Mouse (Mus musculus) midbrain, postnatal 0 days (tissue): Measurements from ENCODE around the gene Plekhs1. TPM values are rescaled to one million over a fixed set of nuclear protein-coding genes. Genes with fewer than 3 reads are reported as not detected.
A peak's percentile ranks its signal among the peaks of the same experiment; 100 is the strongest.

Source experiments
- ATAC-seq: fragments of 200-750 bp; cut with Nextera tagmentation; 2 replicates; pipeline ENCODE4 v1.8.0; 2017; ENCODE audit warnings: moderate number of reproducible peaks, mild to moderate bottlenecking, moderate TSS enrichment, moderate library complexity; ENCODE audit not compliant: low FRiP score
- DNase-seq: peaks from one replicate; pipeline ENCODE4 v3.0.0-alpha.2; 2015; ENCODE audit warnings: low spot score
- H3K27ac ChIP-seq: fragments of 300-500 bp; sonication (generic); 2 replicates; pipeline ENCODE4 v1.5.1; 2014; ENCODE audit warnings: low read depth, mild to moderate bottlenecking, low read length, mixed read lengths
- H3K27me3 ChIP-seq: fragments of 300-500 bp; sonication (generic); 2 replicates; pipeline ENCODE4 v1.6.1; 2014; ENCODE audit warnings: low read length, control low read depth, mixed read lengths; ENCODE audit not compliant: insufficient read depth
- H3K36me3 ChIP-seq: fragments of 300-500 bp; sonication (generic); 2 replicates; pipeline ENCODE4 v1.6.1; 2014; ENCODE audit warnings: low read length, control low read depth, mixed read lengths; ENCODE audit not compliant: insufficient read depth
- H3K4me1 ChIP-seq: fragments of 300-500 bp; sonication (generic); 2 replicates; pipeline ENCODE4 v1.6.1; 2014; ENCODE audit warnings: mild to moderate bottlenecking, control low read depth, antibody characterized with exemption, low read length, mixed read lengths; ENCODE audit not compliant: insufficient read depth
- H3K4me2 ChIP-seq: fragments of 300-500 bp; sonication (generic); 2 replicates; pipeline ENCODE4 v1.6.1; 2014; ENCODE audit warnings: low read depth, mild to moderate bottlenecking, low read length, mixed read lengths; ENCODE audit not compliant: poor library complexity, severe bottlenecking
- H3K4me3 ChIP-seq: fragments of 300-500 bp; sonication (generic); 2 replicates; pipeline ENCODE4 v1.5.1; 2014; ENCODE audit warnings: low read depth, mild to moderate bottlenecking, low read length, moderate library complexity
- H3K9ac ChIP-seq: fragments of 300-500 bp; sonication (generic); replicated peaks from 2 replicates; pipeline ENCODE4 v1.6.1; 2014; ENCODE audit warnings: mild to moderate bottlenecking, low read length, moderate library complexity, mixed read lengths; ENCODE audit not compliant: poor library complexity, severe bottlenecking
- H3K9me3 ChIP-seq: fragments of 300-500 bp; sonication (generic); 2 replicates; pipeline ENCODE4 v1.6.1; 2016; ENCODE audit warnings: low read length, control low read depth
- CTCF ChIP-seq: IDR thresholded peaks from 2 replicates; pipeline ENCODE4 v1.5.1; 2016; ENCODE audit warnings: antibody characterized with exemption, mild to moderate bottlenecking
- WGBS: fragments of 180-500 bp; shearing (Covaris S2); extraction: QIAGEN DNeasy Blood & Tissue Kit; methylation state at CpG from one replicate; pipeline ENCODE4 v1.1.7; 2014; 5-methylcytosine and 5-hydroxymethylcytosine counted together
- polyA plus RNA-seq: library from polyadenylated mRNA; unstranded; fragments of >200 nt; fragmentation: Nextera tagmentation; extraction: Ambion mirVana; gene quantifications from 2 replicates; pipeline ENCODE4 v1.2.1, GENCODE M21; 2015
- total RNA-seq: library from RNA; depleted of rRNA; stranded (reverse); fragments of >200 nt; gene quantifications from 2 replicates; pipeline ENCODE4 v1.2.3, GENCODE M21; 2014

Plekhs1 gene
- total and polyA plus RNA-seq, 2 experiments from 2014 or later: 0.26 to 0.38 TPM

DNA sequence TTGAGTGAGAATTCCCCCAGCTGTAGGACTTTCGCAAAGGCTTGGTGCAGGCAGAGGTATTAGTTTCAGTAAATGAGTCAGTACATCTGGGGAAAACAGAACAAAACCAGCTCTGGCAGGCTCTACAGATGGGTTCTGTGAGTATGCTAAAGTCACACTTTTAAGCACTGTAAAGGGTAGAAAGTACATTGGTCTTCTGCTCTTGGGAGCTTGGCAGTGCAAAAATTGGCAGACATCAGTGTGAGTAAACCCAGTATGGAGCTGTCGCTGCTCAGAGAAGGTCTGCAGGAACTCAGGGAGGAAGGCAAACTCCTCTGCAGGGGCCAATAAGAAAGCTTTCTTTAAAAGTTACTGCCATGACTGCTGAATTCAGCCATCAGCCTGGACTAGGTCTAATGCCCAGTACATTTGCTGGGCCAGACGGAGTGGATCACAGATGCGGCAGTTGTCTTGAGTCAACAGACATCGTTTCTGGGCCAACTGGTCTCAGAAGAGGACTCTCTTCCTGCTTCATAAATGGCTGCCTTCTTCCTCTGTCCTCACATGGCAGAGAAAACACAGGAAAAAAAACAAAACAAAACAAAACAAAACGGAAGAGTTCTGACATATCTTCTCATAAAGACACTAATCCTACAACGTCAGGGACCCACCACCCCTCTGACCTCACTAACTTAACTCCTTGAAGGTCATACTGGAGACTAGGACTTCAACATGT is 22.9 kb upstream of the Plekhs1 start:
- Histone ChIP-seq H3K9ac (no peak overlapping the region), H3K9me3 (no peaks in the 10 kb centered on the region), H3K4me3 (no peak overlapping the region), H3K27ac (no peak overlapping the region), H3K36me3 (peaks cover 19% of the 10 kb centered on the region; the same call in 1 of the 2 replicates), H3K27me3 (no peaks in the 10 kb centered on the region), H3K4me1 (no peaks in the 10 kb centered on the region), H3K4me2 (no peak overlapping the region)
- ATAC-seq (no peak), DNase-seq (no peak)
- no peak for TF ChIP-seq CTCF
- WGBS: 79% methylated on average over 7 of the region's 7 CpGs

DNA sequence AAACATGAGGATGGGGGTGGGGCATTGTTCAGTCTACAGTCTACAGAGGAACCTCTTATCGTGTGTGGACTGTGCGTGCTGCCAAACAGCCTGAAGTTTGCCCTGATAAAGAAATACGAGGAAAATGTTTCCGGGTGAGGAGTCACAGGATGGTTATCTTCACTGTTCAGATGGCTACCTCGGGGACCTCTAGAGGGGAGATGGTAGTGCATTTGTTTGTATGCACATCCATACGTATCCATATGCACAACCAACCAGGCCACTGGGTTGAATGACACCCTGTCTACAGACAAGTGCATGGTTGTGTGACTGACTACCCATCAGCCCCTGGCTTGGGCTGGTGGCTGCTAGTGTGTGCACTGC is 22.4 kb upstream of the Plekhs1 start:
- H3K4me3 ChIP-seq: no peak overlapping the region
- H3K27me3 ChIP-seq: no peaks in the 10 kb centered on the region
- no peak for DNase-seq
- 90% methylated on average over 6 of the region's 6 CpGs for WGBS
- ATAC-seq: no peak
- peaks cover 15% of the 10 kb centered on the region; the same call in 1 of the 2 replicates for H3K36me3 ChIP-seq
- H3K4me1 ChIP-seq: no peaks in the 10 kb centered on the region
- no peaks in the 10 kb centered on the region for H3K9me3 ChIP-seq
- TF ChIP-seq CTCF: no peak
- H3K4me2 ChIP-seq: no peak overlapping the region
- no peak overlapping the region for H3K9ac ChIP-seq
- H3K27ac ChIP-seq: no peak overlapping the region

DNA sequence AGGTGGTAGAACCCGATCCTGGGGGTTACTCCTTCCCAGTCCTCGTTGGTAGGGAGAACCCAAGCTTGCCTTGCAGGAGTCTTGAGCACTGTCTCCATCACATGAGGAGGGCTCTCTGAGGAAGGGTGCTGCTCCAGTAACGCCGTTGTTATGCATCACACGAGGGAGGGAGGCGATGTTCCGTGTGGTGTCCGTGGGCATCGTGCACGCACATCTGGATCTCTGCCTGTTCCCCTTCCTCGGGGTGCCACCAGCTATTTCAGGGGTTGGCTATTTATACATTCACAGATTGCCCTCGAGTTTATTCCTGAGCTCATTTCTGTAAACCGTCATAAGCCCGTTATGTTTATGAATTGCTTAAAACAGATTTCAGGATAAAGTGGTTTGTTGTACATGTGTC is 18.0 kb upstream of the Plekhs1 start:
- no peaks in the 10 kb centered on the region for H3K9me3 ChIP-seq

DNA sequence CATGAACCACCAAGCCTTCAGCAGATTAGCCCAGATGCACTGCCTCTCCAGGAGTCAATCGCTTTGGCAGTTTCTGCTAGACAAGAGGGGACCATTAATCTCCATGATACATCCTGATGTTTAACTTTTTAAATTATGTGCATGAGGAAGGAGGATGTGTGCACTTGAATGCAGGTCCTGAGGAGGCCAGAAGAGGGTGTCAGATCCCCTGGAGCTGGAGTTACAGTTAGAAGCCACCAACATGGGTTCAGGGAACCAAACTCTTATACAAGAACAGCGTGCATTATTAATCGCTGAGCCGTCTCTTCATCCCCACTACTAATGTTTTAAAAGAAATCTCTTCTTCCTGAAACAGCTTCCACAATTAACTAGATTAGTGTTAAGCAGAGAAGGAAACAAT is 12.7 kb upstream of the Plekhs1 start:
- Histone ChIP-seq H3K27ac (no peak overlapping the region), H3K4me2 (no peak overlapping the region), H3K4me3 (no peak overlapping the region), H3K9ac (no peak overlapping the region), H3K27me3 (no peaks in the 10 kb centered on the region), H3K36me3 (no peaks in the 10 kb centered on the region), H3K9me3 (no peaks in the 10 kb centered on the region), H3K4me1 (no peaks in the 10 kb centered on the region)
- 94% methylated on average over 4 of the region's 4 CpGs for WGBS
- 0 out of 2 replicates have a peak, but pooled peaks have one; percentile 3 for TF ChIP-seq CTCF
- ATAC-seq (no peak), DNase-seq (no peak)

More for the DNA sequence above, 18.0 kb upstream of the Plekhs1 start:
- ATAC-seq (no peak), DNase-seq (no peak)
- no peaks in the 10 kb centered on the region for H3K27me3 ChIP-seq
- peaks cover 4% of the 10 kb centered on the region; the same call in 1 of the 2 replicates for H3K36me3 ChIP-seq
- H3K4me3 ChIP-seq: no peak overlapping the region
- 72% methylated on average over 14 of the region's 14 CpGs for WGBS
- TF ChIP-seq CTCF: no peak
- no peak overlapping the region for H3K27ac ChIP-seq
- no peak overlapping the region for H3K9ac ChIP-seq
- H3K4me1 ChIP-seq: no peaks in the 10 kb centered on the region
- H3K4me2 ChIP-seq: no peak overlapping the region

DNA sequence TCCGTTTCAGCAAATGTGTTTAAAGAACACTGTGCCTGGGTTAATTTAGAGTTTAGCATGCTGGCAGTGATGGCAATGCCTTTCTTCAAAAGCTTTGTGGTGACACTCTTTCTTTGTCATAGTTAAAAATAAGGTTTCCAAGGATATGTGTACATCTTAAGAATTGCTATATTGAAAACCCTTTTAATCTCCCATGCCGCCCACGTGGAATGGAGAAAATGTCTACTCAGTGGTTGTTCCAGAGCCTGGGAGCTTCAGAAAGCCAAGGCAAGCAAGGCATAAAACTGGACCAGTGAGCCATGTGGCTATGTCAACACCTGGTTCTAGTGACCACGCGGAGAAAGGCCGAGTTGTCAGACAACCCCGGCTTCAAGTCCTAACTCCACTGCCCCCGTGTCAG is 11.9 kb upstream of the Plekhs1 start:
- no peak overlapping the region for H3K4me3 ChIP-seq
- no peaks in the 10 kb centered on the region for H3K36me3 ChIP-seq
- H3K27me3 ChIP-seq: no peaks in the 10 kb centered on the region
- H3K27ac ChIP-seq: no peak overlapping the region
- no peak overlapping the region for H3K4me2 ChIP-seq
- no peak for DNase-seq
- no peak overlapping the region for H3K9ac ChIP-seq
- no peak for TF ChIP-seq CTCF
- H3K4me1 ChIP-seq: no peaks in the 10 kb centered on the region
- WGBS: 81% methylated on average over 8 of the region's 8 CpGs
- H3K9me3 ChIP-seq: no peaks in the 10 kb centered on the region
- no peak for ATAC-seq

DNA sequence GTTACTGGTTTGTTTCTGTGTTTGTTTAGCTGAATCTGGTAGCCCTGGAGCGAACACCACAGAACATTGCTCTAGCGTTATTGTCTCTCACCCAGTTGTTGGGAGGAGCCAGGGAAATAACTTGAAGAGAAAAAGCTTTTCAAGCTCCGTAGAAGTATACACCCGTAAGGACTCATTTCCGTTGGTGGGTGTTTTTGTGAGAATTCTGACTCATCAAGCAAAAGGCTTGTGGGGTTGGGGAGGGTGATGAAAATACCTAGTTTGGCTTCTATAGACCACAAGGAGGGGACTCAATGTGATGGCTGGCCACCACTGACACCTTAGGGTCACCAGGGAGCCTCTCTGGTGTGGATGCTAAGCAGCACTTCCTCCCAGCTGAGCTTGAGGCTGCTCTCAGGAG is 10.5 kb upstream of the Plekhs1 start:
- no peak for DNase-seq
- no peaks in the 10 kb centered on the region for H3K9me3 ChIP-seq
- no peak for TF ChIP-seq CTCF
- no peak overlapping the region for H3K4me3 ChIP-seq
- H3K4me2 ChIP-seq: no peak overlapping the region
- WGBS: 92% methylated on average over 5 of the region's 5 CpGs
- H3K27ac ChIP-seq: no peak overlapping the region
- no peaks in the 10 kb centered on the region for H3K36me3 ChIP-seq
- no peak overlapping the region for H3K9ac ChIP-seq
- no peaks in the 10 kb centered on the region for H3K4me1 ChIP-seq
- no peaks in the 10 kb centered on the region for H3K27me3 ChIP-seq
- no peak for ATAC-seq
